Mouse (Mus musculus) 3134 (cell line): Measurements from ENCODE around the gene Trim66.

Source experiments
- DNase-seq: peaks from one replicate; pipeline ENCODE4 v3.0.0-alpha.2; 2011; ENCODE audit warnings: low spot score; ENCODE audit not compliant: insufficient read length; ENCODE audit errors: extremely low read depth

Gene Trim66

DNA sequence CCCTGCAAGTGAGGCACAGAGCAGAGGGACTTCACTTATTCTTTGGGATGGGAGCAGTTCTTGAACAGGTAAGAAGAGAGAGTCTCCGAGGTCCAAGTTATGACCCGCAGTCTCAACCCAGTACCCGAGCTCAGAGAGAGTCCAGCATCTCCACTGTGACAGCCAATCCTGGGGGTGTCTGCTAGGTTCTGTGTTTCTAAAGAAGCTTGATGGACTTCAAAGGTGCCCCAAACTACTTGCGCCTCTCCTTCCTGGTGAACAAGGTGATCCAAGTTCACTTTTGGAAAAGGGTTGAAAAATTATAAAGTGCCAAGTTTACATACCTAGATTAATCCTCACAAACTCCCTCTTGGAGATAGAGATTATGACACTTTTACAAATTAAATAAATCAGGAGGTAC, at the start of gene Trim66:
Gene Trim66 (minus strand): TSS at position 101 of the 400 bp plus-strand sequence.
- no peak for DNase-seq

DNA sequence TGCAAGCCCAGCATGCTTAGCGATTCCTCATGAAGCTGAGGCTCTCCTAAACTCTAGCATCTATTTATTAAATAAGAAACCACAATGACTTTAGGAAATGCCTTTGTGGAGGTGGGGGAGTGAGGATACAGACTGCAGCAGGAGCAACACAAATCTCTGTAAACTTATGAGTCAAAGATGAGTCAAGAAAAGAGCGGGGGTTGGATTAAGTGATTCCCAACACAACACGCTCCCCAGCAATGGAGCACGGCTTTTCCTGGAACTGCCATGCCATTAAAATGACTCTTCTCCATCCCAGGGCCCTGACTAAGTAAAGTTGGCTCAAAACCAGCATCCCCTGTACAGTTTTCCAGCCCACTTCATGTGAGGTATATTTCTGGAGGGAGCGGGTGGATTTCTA, 38.8 kb upstream of the Trim66 start:
- DNase-seq: peak; percentile 70

DNA sequence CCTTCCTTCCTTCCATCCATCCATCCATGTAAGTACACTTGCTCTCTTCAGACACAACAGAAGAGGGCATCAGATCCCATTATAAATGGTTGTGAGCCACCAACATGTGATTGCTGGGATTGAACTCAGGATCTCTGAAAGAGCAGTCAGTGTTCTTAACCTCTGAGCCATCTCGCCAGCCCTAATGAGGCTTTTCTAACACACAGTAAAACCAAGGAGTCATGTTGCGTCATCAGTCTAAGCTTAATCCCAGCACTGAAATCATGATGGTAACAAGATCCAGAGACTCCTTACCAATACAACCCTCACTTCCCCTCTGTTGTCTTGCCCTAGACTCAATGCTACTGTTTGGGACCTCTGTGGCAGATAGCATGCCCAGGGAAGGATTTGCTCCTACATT, 38.3 kb upstream of the Trim66 start:
- peak; percentile 46 for DNase-seq

DNA sequence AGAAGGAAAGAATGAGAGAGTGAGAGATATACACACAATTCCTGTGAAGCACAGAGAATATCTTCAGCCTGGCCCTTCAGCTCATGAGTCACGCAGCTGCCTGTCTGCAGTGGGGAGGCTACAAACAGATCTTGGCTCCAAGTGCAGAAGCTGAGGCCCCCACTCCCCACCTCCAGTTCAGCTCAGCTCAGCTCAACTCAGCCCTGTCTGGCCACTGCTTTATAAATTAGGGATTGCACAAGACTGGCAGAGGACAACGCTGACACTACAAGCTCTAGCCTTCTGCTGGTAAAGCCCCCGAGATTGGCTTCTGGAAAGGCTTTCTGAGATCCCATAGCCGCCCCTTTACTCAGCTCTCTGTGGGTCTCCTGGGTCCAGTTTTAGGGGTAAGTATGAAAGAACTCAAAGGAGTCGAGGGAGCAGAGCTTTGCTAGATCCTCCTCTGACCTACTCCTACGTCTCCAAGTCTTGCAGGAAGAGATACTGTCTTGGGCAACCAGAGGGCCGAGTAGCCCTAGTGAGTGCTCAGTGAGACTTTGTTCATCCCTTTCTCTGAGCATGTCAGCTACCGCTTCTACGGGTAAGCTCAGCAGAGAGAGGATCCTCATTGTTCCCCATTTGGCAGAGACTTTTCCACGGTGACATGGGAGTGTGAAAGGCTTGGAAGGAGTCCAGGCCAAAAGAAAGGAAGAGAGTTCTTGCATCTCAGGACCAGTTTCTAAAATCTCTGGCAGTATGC, 37.5 kb upstream of the Trim66 start:
- peak; percentile 37 for DNase-seq

DNA sequence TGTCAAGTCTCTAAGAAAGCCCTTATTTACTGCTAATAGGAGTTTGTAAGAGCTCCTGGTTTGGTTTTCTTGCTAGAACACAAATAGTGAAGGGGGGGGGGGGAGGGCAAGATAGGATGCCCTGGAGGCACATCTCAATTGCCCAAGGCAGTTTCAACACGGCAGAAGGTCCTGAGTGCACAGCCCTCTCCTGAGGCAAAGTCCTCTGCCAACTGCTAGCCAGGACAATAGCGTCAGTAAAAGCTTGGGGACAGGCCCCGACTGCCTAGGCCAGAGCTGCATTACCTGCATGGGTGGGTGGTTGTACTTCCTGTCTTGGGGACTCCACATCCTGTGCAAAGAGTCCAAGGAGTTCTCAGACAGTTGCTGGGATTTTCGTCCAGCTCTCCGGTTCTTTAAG, 36.9 kb upstream of the Trim66 start:
- no peak for DNase-seq

DNA sequence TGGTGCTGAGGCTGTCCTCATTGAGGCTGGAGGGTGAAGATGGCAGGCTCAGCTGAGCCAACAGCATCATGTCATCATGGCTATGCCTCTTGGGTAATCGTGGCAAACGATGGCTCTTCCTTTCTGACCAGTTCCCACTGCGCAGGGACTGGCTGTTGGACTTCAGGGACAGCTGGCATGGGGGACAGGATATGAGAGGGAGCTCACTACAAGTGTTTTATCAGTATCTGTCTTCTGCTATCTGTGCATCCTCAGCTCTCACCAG, 34.4 kb upstream of the Trim66 start:
- DNase-seq: no peak

DNA sequence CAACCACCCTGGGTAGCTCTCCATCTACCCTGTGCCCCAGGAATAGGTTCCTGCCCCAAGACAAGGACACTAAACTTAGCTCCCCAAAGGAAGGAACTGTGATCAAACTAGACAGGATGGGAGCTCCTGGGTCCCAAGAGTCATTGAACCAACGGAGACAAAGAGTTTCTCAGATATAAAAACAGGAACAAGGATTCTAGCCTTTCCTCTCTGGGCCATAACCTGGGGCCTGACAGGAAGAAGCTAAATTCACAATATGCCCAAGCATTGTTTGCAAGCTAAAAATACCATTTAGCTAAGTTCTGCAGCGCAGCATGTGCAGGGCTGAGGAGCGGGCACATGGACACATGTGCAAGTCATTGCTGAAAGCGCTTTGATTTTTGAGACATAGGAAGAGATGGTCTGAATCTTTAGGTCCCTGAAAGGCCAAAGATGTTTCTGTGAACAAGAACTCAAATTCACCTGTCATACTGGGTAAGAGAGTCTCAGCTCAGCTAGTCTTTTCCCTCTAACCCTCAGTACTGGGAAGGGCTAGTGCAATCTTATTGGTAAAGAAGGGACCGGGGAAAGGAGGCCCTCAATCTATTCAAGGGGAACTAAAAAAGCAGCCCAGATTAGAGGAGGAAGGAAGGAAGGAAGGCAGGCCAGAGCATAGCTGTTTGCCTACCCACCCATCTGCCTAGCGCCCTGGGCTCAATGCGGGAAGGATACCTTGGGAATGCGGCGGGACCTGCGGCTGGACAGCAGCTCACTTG, 33.9 kb upstream of the Trim66 start:
- DNase-seq: no peak

DNA sequence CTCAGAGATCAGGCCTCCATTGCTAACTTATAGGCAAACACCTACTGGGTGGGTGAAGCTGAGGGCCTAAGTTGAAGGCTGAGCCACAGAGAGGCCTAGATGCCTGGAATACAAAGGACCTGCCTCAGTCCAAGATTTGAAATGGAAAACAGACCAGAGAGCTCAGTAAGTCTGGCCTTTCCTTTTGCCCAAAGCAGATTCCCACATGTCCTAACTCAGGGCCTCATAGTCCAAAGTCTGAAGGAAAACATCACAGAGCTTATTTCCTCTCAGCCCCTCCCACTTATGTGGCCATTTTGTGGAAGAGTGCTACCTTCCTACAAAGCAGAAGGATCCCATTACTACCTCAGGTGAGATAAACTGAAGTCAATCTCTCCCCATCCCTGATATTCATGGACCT, 33.0 kb upstream of the Trim66 start:
- no peak for DNase-seq

DNA sequence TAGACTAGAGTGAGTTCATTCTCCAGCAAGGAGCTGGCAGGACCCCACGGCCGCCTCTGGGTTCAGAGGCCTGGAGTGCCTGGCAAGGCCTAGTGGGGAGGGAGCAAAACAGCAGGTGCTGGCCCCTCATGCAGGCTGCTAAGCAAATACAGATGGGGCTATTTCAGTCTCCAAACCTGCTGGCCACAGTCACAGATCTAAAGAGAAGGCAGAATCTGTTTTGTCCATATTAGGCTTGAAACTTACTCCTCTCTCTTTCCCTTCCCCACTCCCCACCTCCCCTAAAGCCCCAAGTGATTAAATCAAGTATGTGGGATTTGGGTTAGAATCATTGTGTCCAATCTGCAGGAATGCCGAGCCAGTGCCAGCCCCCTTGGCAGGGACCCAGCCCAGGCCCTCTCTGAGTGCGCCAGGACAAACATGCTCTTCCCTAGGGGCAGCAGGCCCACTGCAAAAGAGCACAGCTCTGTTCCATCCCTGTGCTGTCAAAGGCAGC, 28.6 kb upstream of the Trim66 start:
- peak; percentile 70 for DNase-seq

DNA sequence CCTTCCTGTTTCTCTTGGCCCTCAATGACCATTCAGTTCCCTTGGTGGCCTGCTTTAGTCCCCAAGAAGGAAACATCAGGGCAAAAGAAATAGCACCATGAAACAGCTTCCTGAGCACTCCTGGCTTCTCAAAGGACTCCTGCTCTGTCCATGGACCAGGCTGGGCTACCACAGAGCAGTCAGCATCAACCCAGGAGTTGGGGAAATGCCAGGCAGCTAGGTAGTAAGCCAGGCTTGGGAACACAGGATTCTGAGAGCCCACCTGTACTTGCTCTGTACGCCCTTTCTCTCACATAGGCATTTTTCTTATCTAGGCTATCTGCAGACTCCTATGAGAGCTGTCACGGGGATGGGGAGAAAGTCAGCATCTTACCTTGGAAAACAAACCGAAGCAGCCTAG, 27.0 kb upstream of the Trim66 start:
- no peak for DNase-seq

DNA sequence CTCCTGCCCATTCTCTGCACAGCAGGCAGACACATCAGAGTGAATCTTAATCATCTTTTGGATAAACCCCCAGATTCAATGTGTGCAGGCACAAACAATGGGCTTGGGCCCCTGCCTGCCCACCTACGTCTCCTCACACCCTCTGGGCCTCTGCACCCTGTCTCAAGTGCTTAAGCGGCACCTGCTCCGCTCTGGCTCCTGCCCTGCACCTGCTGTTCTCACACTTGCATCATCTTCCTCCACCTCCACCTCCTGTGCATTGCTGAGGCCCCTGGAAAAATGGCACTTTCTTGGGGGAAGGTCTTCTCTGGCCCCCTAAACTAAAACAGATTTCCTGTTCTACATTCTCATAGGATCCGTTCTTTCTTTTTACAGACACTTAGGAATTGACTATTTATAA, 26.0 kb upstream of the Trim66 start:
- DNase-seq: no peak

DNA sequence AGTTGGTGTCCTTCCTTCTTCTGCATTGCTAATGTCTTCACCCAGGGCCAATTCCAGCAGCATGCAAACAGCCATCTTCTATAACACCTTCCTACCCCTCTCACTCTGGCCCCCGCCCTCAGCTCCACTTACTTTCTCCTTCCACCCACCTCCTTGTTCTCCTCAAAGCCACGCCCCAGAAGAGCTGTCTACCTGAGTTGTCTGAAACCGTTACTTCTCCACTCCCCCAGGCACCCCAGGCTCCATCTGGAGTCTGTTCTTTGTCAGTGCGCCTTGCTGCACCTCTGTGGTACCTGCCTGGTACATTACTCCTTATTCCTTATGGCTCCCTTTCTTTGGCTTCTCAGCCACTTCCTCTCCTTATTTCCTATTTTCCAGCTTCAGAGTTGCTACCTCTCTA, 25.2 kb upstream of the Trim66 start:
- no peak for DNase-seq

DNA sequence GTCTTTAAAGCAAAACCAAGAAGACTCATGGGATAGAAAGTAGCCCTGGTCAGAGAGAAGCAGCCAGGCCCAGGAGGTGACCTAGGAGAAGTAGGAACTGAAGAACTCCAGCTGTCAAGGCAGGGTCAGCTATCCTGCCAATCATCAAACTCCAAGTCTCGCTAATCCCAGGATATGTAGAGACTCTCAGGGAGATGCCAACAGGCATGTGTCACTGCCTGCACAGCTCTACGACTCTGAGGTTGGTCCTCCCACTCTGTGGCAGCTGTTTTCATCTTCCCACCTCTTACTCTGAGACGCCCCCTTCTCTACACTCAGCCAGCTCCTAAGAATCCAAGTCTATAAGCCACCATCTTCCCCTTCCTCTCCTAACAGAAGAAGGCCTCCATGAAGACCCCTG, 24.8 kb upstream of the Trim66 start:
- DNase-seq: no peak

DNA sequence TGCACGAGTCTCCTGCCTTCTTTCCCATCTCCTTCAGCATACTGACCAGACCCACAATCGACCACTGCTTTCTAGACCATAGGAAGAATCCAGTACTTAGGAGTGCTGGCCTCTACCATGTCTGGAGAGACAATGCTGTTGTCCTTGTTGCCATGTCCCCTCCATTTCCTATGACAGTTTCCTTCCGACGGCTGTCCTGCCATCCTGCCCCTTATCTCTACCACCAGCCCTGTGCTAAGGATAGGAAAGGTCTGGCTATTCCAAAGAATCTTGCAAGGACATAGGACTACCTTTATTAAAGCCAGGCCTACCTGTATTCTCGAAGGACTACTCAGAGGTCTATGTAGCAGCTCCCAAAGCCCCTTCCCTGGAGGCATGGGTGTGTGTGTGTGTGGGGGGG, 23.6 kb upstream of the Trim66 start:
- no peak for DNase-seq

DNA sequence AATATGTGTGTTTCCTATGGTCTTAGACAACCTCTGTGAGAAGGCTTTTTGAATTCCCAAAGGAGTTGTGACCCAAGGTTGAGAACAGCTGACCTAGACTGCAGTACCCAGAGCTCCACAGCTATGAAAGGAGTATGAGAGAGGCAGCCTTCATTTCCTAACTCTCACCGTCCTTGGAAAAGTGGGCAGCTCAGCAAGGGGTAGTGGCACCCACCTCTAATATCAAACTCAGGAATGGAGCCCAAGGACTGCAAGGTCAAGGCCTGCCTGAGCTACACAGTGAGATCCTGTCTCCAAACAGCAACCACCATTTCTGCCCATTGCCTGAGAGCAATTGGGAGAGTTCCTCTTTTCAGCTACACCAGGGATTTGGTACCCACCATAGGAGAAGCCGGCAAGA, 21.8 kb upstream of the Trim66 start:
- DNase-seq: no peak

DNA sequence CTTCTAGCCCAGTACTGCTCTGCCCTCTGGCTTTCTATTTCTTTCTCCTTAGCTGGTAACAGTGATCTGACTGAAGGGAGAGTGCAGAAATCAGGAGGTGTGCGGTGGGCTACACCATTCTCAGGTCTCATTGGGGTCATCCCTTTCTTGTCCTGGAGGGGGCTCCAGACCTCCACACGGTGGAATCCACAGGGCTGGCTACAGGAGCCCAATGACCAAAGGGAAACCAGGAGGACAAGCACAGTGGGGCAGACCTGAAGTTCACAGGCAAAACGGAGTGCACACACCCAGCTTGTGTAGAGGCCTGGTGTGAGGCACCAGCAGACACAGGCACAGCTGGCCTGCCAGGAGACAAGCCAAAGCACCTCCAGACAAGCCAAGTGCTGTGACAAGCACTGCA, 20.4 kb upstream of the Trim66 start:
- DNase-seq: peak; percentile 38

DNA sequence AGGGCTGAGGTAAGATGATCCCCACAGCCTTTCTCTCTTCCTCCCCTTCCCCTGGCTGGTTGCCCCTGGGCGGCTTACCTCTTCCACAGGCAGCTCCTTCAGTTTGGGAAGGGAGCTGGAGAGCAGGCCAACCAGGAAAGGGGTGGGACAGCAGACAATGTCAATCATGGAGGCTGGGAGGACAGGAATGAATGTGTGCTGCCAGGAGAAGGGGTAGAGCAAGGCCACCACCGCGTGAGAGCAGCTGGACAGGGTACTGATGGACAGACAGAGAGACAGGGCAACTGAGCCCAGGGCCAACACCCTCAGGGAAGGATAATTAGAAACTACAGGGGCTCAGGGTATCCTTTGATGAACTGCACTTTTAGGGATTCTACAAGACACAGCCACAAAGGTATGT, 19.6 kb upstream of the Trim66 start:
- DNase-seq: no peak

DNA sequence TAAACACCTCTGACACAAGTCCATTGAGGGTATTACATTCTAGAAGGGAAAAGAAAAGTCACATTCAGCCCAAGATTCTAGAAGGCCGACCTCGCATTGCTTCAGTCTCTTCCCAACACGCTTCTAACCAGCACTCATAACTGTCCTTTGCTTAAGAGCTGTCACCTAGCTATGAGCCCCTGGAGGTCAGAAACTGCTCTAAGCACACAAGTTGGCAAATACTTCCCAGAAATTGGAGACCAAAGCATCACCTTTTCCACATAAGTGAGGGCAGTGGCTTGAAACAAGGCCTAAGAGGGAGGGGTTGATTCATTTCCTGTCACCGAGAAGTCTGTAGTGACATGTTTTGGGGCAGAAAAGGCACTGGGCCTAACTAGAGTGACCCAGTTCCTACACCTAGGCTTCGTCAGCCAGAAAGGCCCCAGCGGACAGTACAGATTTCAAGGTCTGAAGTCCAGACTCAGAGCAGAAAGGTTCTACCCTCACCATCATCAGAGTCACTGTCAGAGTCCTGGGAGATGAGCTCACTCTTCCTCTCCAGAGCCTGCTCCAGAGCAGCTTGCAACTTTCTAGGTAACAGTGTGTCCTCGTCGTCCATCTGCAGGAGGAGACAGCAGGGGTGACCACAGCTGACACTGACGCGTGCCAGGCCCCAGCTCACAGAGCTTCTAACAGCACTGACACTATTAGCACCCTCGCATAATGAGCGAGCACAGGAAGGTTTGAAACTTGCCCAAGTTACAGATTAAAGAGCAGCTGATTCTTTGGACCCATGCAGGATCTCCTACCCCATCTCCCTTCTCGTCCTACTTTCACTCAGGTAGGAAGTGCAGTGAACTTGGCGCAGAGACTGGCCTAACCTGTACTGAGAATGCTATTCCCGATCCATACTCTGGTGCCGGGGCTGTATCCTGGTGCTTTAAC, 18.1 kb upstream of the Trim66 start:
- DNase-seq: no peak

DNA sequence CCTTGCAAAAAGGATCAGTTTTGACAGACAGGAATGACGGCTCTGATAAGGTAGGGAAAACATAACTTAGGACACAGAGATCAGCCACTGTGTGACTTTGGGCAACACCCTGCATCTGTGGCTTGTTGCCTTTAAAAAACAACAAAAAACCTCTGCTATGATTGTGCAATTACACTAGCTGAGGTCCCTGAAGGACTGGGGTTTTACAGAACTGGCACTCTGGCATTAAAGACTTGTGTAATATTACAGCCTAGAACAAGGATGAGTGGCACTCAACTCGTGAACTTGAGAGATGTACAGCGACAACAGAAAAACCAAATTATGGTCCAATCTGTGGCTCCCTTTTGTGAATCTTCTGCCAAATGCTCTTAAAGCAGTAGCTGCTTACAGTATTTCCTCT, 16.8 kb upstream of the Trim66 start:
- no peak for DNase-seq

DNA sequence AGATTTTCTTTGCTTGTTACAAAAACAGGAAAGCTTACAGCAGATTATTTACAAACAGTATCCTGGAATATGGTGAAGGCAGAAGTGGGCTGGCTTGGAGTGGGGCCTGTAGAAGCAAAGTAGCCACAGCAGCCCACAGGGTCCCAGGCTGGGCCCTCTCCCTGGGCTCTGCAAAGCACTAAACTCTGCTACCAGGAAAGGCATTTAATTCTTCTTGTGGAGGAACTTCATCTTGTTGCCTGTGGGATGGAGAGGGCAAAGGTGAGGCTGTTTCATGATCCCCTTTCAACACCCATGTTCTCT, 16.5 kb upstream of the Trim66 start:
- no peak for DNase-seq

DNA sequence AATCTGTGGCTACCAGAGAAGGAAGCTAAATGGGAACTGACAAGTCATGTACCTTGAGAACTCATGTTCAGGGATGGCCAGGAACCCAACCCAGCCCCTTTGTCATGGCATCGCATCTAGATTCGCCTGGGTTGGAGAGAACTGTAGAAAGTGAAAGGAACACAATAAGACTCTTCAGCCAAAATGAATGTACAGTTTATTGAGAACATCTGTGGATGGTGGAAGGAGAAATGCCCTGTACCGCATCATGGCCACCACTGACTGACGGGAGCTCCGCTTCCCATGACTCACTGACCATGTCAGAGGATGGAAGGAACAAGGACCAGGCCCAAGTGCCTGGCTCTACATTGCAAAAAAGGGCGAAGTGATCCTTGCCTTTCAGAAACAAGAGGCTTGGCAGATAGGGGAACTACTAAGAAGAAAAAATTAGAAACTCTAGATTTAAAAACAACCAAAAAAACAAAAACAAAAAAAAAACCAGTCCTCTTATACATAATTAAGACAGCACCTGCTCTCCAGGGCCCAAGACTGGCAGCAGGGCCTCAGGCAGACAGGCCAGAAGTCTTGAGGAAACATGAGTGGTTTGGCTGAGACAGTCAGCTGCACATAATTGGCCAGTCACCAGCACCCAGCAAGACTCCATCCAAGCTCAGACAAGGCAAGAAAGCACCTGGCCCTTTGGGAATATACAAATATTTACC, 16.0 kb upstream of the Trim66 start:
- DNase-seq: peak; percentile 46
